Mouse (Mus musculus): Measurements from ENCODE around the gene Dgke. TPM values are rescaled to one million over a fixed set of nuclear protein-coding genes. Genes with fewer than 3 reads are reported as not detected.

Dgke gene
- polyA plus RNA-seq (2015; fragmentation: Nextera tagmentation; extraction: Ambion mirVana): 3.4 and 3.6 TPM in 2 replicates

DNA sequence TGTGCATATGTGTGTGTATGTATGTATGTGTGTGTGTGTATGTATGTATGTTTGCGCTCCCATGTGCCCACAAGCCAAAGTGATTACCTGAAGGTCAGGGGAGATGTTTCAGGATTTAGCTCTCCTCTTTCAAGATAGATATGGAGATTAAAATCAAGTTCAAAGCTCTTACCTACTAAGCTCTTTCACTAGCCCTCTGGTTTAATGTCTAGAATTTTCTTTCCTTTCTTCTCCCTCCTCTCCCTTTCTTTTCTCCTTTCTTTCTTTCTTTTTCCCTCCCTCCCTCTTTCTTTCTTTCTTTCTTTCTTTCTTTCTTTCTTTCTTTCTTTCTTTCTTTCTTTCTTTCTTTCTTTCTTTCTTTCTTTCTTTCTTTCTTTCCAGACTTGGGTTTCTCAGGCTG, at the start of gene Dgke:
Gene Dgke, minus strand, starts transcription at position 101 of the 400 bp plus-strand sequence.
- Histone ChIP-seq H3K9ac (replicated peaks; ENCODE audit: low read depth) (no peak within 1 kb of the TSS), H3K36me3 (ENCODE audit: insufficient read depth, low read length) (no peaks in the 10 kb centered on the region), H3K27me3 (replicated peaks; ENCODE audit: insufficient read depth, low read length) (no peaks in the 10 kb centered on the region), H3K4me3 (ENCODE audit: low read depth, low read length) (no peak within 1 kb of the TSS), H3K4me2 (replicated peaks; ENCODE audit: low read depth, low read length) (no peak within 1 kb of the TSS), H3K4me1 (ENCODE audit: insufficient read depth, low read depth, low read length) (no peaks in the 10 kb centered on the region), H3K27ac (ENCODE audit: low read length) (0 out of 2 replicates have a peak within 1 kb of the TSS, but pooled peaks have one; percentile 20), H3K9me3 (ENCODE audit: low read length) (no peaks in the 10 kb centered on the region)
- no peak for DNase-seq (ENCODE audit: low spot score)
- 96% methylated on average over 1 of the region's 1 CpGs for WGBS
- ATAC-seq: no peak
- no peak for TF ChIP-seq CTCF (IDR thresholded peaks at IDR 0.05)
- no peak for TF ChIP-seq EP300 (IDR thresholded peaks at IDR 0.05)

- Histone ChIP-seq H3K9ac (replicated peaks; ENCODE audit: low read depth) (no peak overlapping the region), H3K4me2 (replicated peaks; ENCODE audit: low read depth, low read length) (no peak overlapping the region), H3K27ac (ENCODE audit: low read length) (no peak overlapping the region), H3K4me3 (ENCODE audit: low read depth, low read length) (no peak overlapping the region), H3K4me1 (ENCODE audit: insufficient read depth, low read depth, low read length) (no peaks in the 10 kb centered on the region), H3K9me3 (ENCODE audit: low read length) (no peaks in the 10 kb centered on the region), H3K27me3 (replicated peaks; ENCODE audit: insufficient read depth, low read length) (no peaks in the 10 kb centered on the region), H3K36me3 (ENCODE audit: insufficient read depth, low read length) (no peaks in the 10 kb centered on the region)
- WGBS: 33% methylated on average over 12 of the region's 12 CpGs
- TF ChIP-seq EP300 (IDR thresholded peaks at IDR 0.05) (no peak), CTCF (IDR thresholded peaks at IDR 0.05) (no peak)
- no peak for ATAC-seq
- DNase-seq (ENCODE audit: low spot score): no peak
Measured at GRCm38 (mm10) chr11:89107180-89107807, 40.6 kb upstream of the Dgke start.

DNA sequence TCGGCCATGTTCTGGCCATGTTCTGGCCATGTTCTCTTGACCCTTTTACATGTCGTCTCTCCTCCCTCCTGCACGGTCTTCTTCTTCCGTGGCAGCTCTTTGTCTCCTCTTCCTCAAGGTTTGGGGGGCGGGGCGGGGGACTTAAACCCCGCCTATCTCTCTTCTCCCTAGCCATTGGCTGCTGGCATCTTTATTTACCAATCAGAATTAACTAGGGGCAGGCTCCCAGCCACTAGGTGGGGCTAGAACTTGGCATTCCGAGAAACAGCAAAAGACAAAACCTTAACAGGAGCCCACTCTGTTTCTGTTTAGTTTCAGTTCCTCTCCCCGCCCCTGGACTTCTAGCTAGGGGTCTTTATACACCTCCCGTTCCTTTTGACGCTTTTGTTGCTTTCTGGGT, 39.2 kb upstream of the Dgke start:
- H3K27me3 ChIP-seq (replicated peaks; ENCODE audit: insufficient read depth, low read length): no peaks in the 10 kb centered on the region
- DNase-seq (ENCODE audit: low spot score) (no peak), ATAC-seq (no peak)
- 80% methylated on average over 11 of the region's 11 CpGs for WGBS
- H3K9ac ChIP-seq (replicated peaks; ENCODE audit: low read depth): no peak overlapping the region
- H3K4me2 ChIP-seq (replicated peaks; ENCODE audit: low read depth, low read length): no peak overlapping the region
- no peaks in the 10 kb centered on the region for H3K36me3 ChIP-seq (ENCODE audit: insufficient read depth, low read length)
- no peak overlapping the region for H3K27ac ChIP-seq (ENCODE audit: low read length)
- TF ChIP-seq EP300 (IDR thresholded peaks at IDR 0.05) (no peak), CTCF (IDR thresholded peaks at IDR 0.05) (peak; percentile 22; the same call in 1 of the 2 replicates)
- H3K4me3 ChIP-seq (ENCODE audit: low read depth, low read length): no peak overlapping the region
- no peaks in the 10 kb centered on the region for H3K9me3 ChIP-seq (ENCODE audit: low read length)
- no peaks in the 10 kb centered on the region for H3K4me1 ChIP-seq (ENCODE audit: insufficient read depth, low read depth, low read length)

DNA sequence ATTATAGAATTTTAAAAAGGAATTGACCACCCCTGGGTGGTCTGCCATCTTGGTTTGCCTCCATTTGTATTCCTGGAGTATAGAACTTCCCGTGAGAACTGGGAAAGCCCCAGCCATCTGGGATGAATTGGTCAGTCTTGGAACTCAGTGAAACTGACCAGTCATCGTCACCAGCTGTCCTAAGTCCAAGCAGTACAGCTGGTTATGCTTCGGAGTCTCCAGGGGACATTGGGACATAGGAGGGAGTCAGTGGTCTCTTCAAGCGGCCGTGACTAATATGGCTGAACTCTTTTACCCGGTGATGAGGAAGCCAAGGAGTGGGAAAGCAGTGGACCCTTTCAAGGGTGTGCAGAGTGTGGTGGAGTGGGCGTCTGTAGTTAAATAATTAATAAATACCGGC, 38.6 kb upstream of the Dgke start:
- 95% methylated on average over 8 of the region's 8 CpGs for WGBS
- ATAC-seq (no peak), DNase-seq (ENCODE audit: low spot score) (no peak)
- no peaks in the 10 kb centered on the region for H3K9me3 ChIP-seq (ENCODE audit: low read length)
- H3K36me3 ChIP-seq (ENCODE audit: insufficient read depth, low read length): no peaks in the 10 kb centered on the region
- H3K4me1 ChIP-seq (ENCODE audit: insufficient read depth, low read depth, low read length): no peaks in the 10 kb centered on the region
- no peak overlapping the region for H3K27ac ChIP-seq (ENCODE audit: low read length)
- no peak overlapping the region for H3K4me3 ChIP-seq (ENCODE audit: low read depth, low read length)
- TF ChIP-seq CTCF (IDR thresholded peaks at IDR 0.05) (no peak), EP300 (IDR thresholded peaks at IDR 0.05) (no peak)
- H3K27me3 ChIP-seq (replicated peaks; ENCODE audit: insufficient read depth, low read length): no peaks in the 10 kb centered on the region
- no peak overlapping the region for H3K4me2 ChIP-seq (replicated peaks; ENCODE audit: low read depth, low read length)
- H3K9ac ChIP-seq (replicated peaks; ENCODE audit: low read depth): no peak overlapping the region

GRCm38 (mm10) chr11:89103166-89103565, 36.5 kb upstream of the Dgke start:
- Histone ChIP-seq H3K36me3 (ENCODE audit: insufficient read depth, low read length) (no peaks in the 10 kb centered on the region), H3K9me3 (ENCODE audit: low read length) (no peaks in the 10 kb centered on the region), H3K9ac (replicated peaks; ENCODE audit: low read depth) (no peak overlapping the region), H3K4me1 (ENCODE audit: insufficient read depth, low read depth, low read length) (no peaks in the 10 kb centered on the region), H3K27ac (ENCODE audit: low read length) (no peak overlapping the region), H3K4me2 (replicated peaks; ENCODE audit: low read depth, low read length) (no peak overlapping the region), H3K27me3 (replicated peaks; ENCODE audit: insufficient read depth, low read length) (no peaks in the 10 kb centered on the region), H3K4me3 (ENCODE audit: low read depth, low read length) (no peak overlapping the region)
- TF ChIP-seq EP300 (IDR thresholded peaks at IDR 0.05) (no peak), CTCF (IDR thresholded peaks at IDR 0.05) (no peak)
- no peak for DNase-seq (ENCODE audit: low spot score)
- no peak for ATAC-seq
- 64% methylated on average over 14 of the region's 14 CpGs for WGBS

DNA sequence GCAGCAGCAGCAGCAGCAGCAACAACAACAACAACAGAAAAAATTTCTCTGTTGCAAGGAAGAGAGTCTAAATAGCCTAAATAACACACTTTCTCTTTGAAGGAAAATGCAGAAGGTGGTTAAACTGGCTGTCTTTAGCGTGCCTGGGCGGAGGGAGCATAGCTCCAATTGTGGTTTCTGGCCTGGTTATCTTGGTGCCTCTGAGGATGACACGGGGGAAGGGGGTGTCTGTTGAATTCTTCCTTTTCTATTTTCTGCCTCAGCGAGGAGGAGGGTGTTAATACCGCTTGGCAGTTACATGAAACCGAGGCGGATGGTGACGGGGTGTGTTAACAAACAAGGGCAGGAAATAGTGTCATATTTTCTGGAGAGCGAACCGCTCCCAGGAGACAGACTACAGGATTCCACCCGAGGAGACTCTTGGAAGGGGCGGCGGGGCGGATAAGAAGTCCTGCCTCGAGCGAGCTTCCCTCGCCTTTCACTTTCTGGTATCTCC, 34.2 kb upstream of the Dgke start:
- H3K9ac ChIP-seq (replicated peaks; ENCODE audit: low read depth): peak overlapping the region; percentile 21; the same call in 1 of the 2 replicates
- H3K9me3 ChIP-seq (ENCODE audit: low read length): no peaks in the 10 kb centered on the region
- H3K27ac ChIP-seq (ENCODE audit: low read length): peak overlapping the region; percentile 6; the same call in 1 of the 2 replicates
- 16% methylated on average over 17 of the region's 17 CpGs for WGBS
- peak overlapping the region; percentile 73 for H3K4me2 ChIP-seq (replicated peaks; ENCODE audit: low read depth, low read length)
- TF ChIP-seq CTCF (IDR thresholded peaks at IDR 0.05) (no peak), EP300 (IDR thresholded peaks at IDR 0.05) (no peak)
- no peaks in the 10 kb centered on the region for H3K27me3 ChIP-seq (replicated peaks; ENCODE audit: insufficient read depth, low read length)
- no peaks in the 10 kb centered on the region for H3K4me1 ChIP-seq (ENCODE audit: insufficient read depth, low read depth, low read length)
- H3K4me3 ChIP-seq (ENCODE audit: low read depth, low read length): peak overlapping the region; percentile 41
- ATAC-seq: peak; percentile 76
- no peaks in the 10 kb centered on the region for H3K36me3 ChIP-seq (ENCODE audit: insufficient read depth, low read length)
- peak; percentile 66 for DNase-seq (ENCODE audit: low spot score)
